Mouse (Mus musculus): ENCODE measurements around the gene Nsun6. TPM values are rescaled to one million over a fixed set of nuclear protein-coding genes. Genes with fewer than 3 reads are reported as not detected.

Gene Nsun6
- polyA plus RNA-seq, 2 experiments, result 1.6 to 3.2 TPM

GRCm38 (mm10) chr2:15038705-15039104 lies 16.2 kb downstream of the Nsun6 start:
- no peaks in the 10 kb centered on the region for H3K4me1 ChIP-seq (replicated peaks; ENCODE audit: control insufficient read depth in 2 of 2, insufficient read depth in 2 of 2, low read length in 1 of 2)
- no peak overlapping the region for H3K27ac ChIP-seq
- H3K9ac ChIP-seq (replicated peaks), result no peak overlapping the region
- no peaks in the 10 kb centered on the region for H3K9me3 ChIP-seq (ENCODE audit: control insufficient read depth, low read length)
- DNase-seq (ENCODE audit: low read depth in 3 of 3, low spot score in 3 of 3) (no peak), ATAC-seq (ENCODE audit: insufficient read depth) (no peak)
- H3K36me3 ChIP-seq (replicated peaks; ENCODE audit: control insufficient read depth, insufficient read depth, low read depth), result no peaks in the 10 kb centered on the region
- TF ChIP-seq EP300 (IDR thresholded peaks at IDR 0.05; ENCODE audit: low read depth) (no peak), CTCF (IDR thresholded peaks at IDR 0.05; ENCODE audit: low read depth) (no peak)
- no peaks in the 10 kb centered on the region for H3K27me3 ChIP-seq (ENCODE audit: control insufficient read depth, insufficient read depth, low read length)
- H3K4me3 ChIP-seq (ENCODE audit: insufficient read depth in 1 of 2, low read depth in 2 of 2, low read length in 2 of 2), result no peak overlapping the region
- 71% methylated on average over 6 of the region's 6 CpGs for WGBS (ENCODE audit: insufficient replicate concordance)
- no peak overlapping the region for H3K4me2 ChIP-seq (ENCODE audit: low read depth)

GRCm38 (mm10) chr2:15027816-15028215 lies 27.1 kb downstream of the Nsun6 start:
- no peak overlapping the region for H3K9ac ChIP-seq (replicated peaks)
- no peaks in the 10 kb centered on the region for H3K4me1 ChIP-seq (replicated peaks; ENCODE audit: control insufficient read depth in 2 of 2, insufficient read depth in 2 of 2, low read length in 1 of 2)
- ATAC-seq (ENCODE audit: insufficient read depth) (no peak), DNase-seq (ENCODE audit: low read depth in 3 of 3, low spot score in 3 of 3) (no peak)
- no peak overlapping the region for H3K27ac ChIP-seq
- WGBS (ENCODE audit: insufficient replicate concordance), result 69% methylated on average over 1 of the region's 1 CpGs
- no peak overlapping the region for H3K4me3 ChIP-seq (ENCODE audit: insufficient read depth in 1 of 2, low read depth in 2 of 2, low read length in 2 of 2)
- TF ChIP-seq EP300 (IDR thresholded peaks at IDR 0.05; ENCODE audit: low read depth), result no peak
- TF ChIP-seq CTCF (IDR thresholded peaks at IDR 0.05; ENCODE audit: low read depth), result no peak
- no peaks in the 10 kb centered on the region for H3K9me3 ChIP-seq (ENCODE audit: control insufficient read depth, low read length)
- H3K27me3 ChIP-seq (ENCODE audit: control insufficient read depth, insufficient read depth, low read length), result no peaks in the 10 kb centered on the region
- H3K4me2 ChIP-seq (ENCODE audit: low read depth), result no peak overlapping the region
- H3K36me3 ChIP-seq (replicated peaks; ENCODE audit: control insufficient read depth, insufficient read depth, low read depth), result no peaks in the 10 kb centered on the region; the same call in 1 of the 2 replicates

GRCm38 (mm10) chr2:15026817-15027216 lies 28.1 kb downstream of the Nsun6 start:
- ATAC-seq (ENCODE audit: insufficient read depth) (no peak), DNase-seq (ENCODE audit: low read depth in 3 of 3, low spot score in 3 of 3) (no peak)

GRCm38 (mm10) chr2:15008072-15008471 lies 46.8 kb downstream of the Nsun6 start:
- no peak for TF ChIP-seq CTCF (IDR thresholded peaks at IDR 0.05; ENCODE audit: low read depth)
- no peak for ATAC-seq (ENCODE audit: insufficient read depth)
- 77% methylated on average over 1 of the region's 1 CpGs for WGBS (ENCODE audit: insufficient replicate concordance)

More at GRCm38 (mm10) chr2:15026817-15027216, 28.1 kb downstream of the Nsun6 start:
- TF ChIP-seq EP300 (IDR thresholded peaks at IDR 0.05; ENCODE audit: low read depth) (no peak), CTCF (IDR thresholded peaks at IDR 0.05; ENCODE audit: low read depth) (no peak)
- H3K4me2 ChIP-seq (ENCODE audit: low read depth), result no peak overlapping the region
- no peaks in the 10 kb centered on the region for H3K36me3 ChIP-seq (replicated peaks; ENCODE audit: control insufficient read depth, insufficient read depth, low read depth)
- H3K9ac ChIP-seq (replicated peaks), result no peak overlapping the region
- WGBS (ENCODE audit: insufficient replicate concordance), result 77% methylated on average over 3 of the region's 3 CpGs
- H3K27ac ChIP-seq, result no peak overlapping the region
- no peak overlapping the region for H3K4me3 ChIP-seq (ENCODE audit: insufficient read depth in 1 of 2, low read depth in 2 of 2, low read length in 2 of 2)
- no peaks in the 10 kb centered on the region for H3K4me1 ChIP-seq (replicated peaks; ENCODE audit: control insufficient read depth in 2 of 2, insufficient read depth in 2 of 2, low read length in 1 of 2)
- no peaks in the 10 kb centered on the region for H3K27me3 ChIP-seq (ENCODE audit: control insufficient read depth, insufficient read depth, low read length)
- H3K9me3 ChIP-seq (ENCODE audit: control insufficient read depth, low read length), result no peaks in the 10 kb centered on the region

GRCm38 (mm10) chr2:15007531-15007930 lies 47.3 kb downstream of the Nsun6 start:
- Histone ChIP-seq H3K27ac (no peak overlapping the region), H3K4me1 (replicated peaks; ENCODE audit: control insufficient read depth in 2 of 2, insufficient read depth in 2 of 2, low read length in 1 of 2) (no peaks in the 10 kb centered on the region), H3K9me3 (ENCODE audit: control insufficient read depth, low read length) (no peaks in the 10 kb centered on the region), H3K9ac (replicated peaks) (no peak overlapping the region), H3K27me3 (ENCODE audit: control insufficient read depth, insufficient read depth, low read length) (no peaks in the 10 kb centered on the region), H3K4me3 (ENCODE audit: insufficient read depth in 1 of 2, low read depth in 2 of 2, low read length in 2 of 2) (no peak overlapping the region), H3K4me2 (ENCODE audit: low read depth) (no peak overlapping the region), H3K36me3 (replicated peaks; ENCODE audit: control insufficient read depth, insufficient read depth, low read depth) (no peaks in the 10 kb centered on the region)
- DNase-seq (ENCODE audit: low read depth in 3 of 3, low spot score in 3 of 3) (no peak), ATAC-seq (ENCODE audit: insufficient read depth) (no peak)
- TF ChIP-seq EP300 (IDR thresholded peaks at IDR 0.05; ENCODE audit: low read depth) (no peak), CTCF (IDR thresholded peaks at IDR 0.05; ENCODE audit: low read depth) (no peak)
- WGBS (ENCODE audit: insufficient replicate concordance), result 73% methylated on average over 3 of the region's 3 CpGs

More at GRCm38 (mm10) chr2:15008072-15008471, 46.8 kb downstream of the Nsun6 start:
- Histone ChIP-seq H3K9ac (replicated peaks) (no peak overlapping the region), H3K4me1 (replicated peaks; ENCODE audit: control insufficient read depth in 2 of 2, insufficient read depth in 2 of 2, low read length in 1 of 2) (no peaks in the 10 kb centered on the region), H3K9me3 (ENCODE audit: control insufficient read depth, low read length) (no peaks in the 10 kb centered on the region), H3K4me3 (ENCODE audit: insufficient read depth in 1 of 2, low read depth in 2 of 2, low read length in 2 of 2) (no peak overlapping the region), H3K4me2 (ENCODE audit: low read depth) (no peak overlapping the region), H3K36me3 (replicated peaks; ENCODE audit: control insufficient read depth, insufficient read depth, low read depth) (no peaks in the 10 kb centered on the region), H3K27ac (no peak overlapping the region), H3K27me3 (ENCODE audit: control insufficient read depth, insufficient read depth, low read length) (no peaks in the 10 kb centered on the region)
- no peak for DNase-seq (ENCODE audit: low read depth in 3 of 3, low spot score in 3 of 3)
